Mouse (Mus musculus) R1 (cell line): ENCODE measurements around the gene Gm6358.
"Not testable (repeated sequence)": the region's sequence is repeated elsewhere in the genome, so short reads cannot be mapped to it uniquely, and the experiment has no call there.

Experiments used
- DNase-seq: peaks from one replicate; pipeline ENCODE4 v3.0.0-alpha.2; 2018; ENCODE audit warnings: low read depth, low spot score

The Gm6358 gene

DNA sequence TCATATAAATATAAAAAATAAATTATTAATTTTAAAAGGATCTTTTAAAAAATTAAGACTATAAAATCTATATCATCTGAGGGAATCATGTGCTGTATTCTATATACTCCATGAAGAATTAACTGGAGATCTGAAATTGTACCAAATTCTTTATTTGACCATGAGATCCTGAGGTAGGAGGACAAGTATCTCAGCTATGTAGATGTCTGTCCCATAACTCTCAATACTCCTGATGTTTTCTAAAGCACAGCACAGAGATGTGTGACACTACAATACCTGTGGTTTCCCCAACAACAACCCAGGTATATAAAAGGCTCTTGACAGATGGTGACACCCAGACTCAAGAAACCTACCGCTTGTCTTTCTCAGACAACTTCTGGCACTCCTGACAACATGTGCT lies at the start of gene Gm6358:
Gene Gm6358, plus strand, starts transcription at position 301 of the 400 bp plus-strand sequence.
- DNase-seq: no peak

DNA sequence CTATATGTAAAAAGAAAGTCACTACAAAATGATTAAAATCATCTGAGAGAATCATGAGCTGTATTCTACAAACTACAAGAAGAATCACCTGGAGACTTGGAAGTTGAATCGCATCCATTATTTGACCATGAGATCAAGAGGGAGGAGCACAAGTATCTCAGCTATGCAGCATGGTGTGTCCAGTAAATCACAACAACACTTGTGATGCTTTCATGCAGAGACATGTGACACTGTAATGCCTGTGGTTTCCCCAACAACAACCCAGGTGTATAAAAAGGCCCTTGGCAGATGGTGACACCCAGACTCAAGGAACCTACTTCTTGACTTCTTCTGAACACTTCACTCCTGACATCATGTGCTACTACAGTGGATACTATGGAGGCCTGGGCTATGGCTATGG lies 10.1 kb downstream of the Gm6358 start, which contains the start of gene Gm10061:
Gene Gm10061, plus strand, starts transcription at position 301 of the 400 bp plus-strand sequence.
- no peak for DNase-seq

DNA sequence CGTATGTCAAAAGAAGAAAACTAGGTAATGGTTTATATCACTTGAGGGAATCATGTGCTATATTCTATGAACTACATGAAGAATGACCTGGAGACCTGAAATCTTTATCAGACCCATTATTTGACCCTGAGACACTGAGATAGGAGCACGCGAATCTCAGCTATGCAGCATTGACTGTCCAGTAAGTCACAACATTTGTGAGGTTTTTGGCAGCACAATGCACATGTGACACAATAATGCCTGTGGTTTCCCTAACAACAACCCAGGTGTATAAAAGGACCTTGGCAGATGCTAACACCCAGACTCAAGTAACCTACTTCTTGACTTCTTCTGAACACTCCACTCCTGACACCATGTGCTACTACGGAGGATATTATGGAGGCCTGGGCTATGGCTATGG lies 17.0 kb downstream of the Gm6358 start, which contains the start of gene Gm9789:
Gene Gm9789, plus strand, starts transcription at position 301 of the 400 bp plus-strand sequence.
- no peak for DNase-seq

DNA sequence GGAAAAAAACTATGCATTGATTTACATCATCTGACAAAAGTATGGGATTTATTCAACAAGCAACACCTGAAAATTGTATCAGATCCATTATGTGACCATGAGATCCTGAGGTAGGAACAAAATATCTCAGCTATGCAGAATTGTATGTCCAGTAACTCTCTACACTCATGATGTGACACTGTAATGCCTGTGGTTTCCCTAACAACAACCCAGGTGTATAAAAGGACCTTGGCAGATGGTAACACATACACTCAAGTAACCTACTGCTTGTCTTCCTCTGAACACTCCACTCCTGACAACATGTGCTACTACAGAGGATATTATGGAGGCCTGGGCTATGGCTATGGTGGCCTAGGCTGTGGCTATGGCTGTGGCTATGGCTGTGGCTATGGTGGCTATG lies 28.5 kb downstream of the Gm6358 start, which contains the start of gene Gm7735:
Gene Gm7735, plus strand, starts transcription at position 301 of the 400 bp plus-strand sequence.
- not testable (repeated sequence) for DNase-seq

DNA sequence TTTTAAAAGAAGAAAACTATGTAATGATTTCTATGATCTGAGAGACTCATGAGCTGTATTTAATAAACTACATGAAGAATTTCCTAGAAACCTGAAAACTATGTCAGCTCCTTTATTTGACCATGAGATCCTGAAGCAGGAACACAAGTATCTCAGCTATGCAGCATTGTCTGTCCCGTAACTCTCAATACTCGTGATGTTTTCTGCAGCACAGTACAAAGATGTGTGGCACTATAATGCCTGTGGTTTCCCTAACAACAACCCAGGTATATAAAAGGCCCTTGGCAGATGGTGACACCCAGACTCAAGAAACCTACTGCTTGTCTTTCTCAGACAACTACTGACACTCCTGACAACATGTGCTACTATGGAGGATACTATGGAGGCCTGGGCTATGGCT lies 33.8 kb downstream of the Gm6358 start, which contains the start of gene 1110057P08Rik:
Gene 1110057P08Rik, plus strand, starts transcription at position 301 of the 400 bp plus-strand sequence.
- DNase-seq: no peak

DNA sequence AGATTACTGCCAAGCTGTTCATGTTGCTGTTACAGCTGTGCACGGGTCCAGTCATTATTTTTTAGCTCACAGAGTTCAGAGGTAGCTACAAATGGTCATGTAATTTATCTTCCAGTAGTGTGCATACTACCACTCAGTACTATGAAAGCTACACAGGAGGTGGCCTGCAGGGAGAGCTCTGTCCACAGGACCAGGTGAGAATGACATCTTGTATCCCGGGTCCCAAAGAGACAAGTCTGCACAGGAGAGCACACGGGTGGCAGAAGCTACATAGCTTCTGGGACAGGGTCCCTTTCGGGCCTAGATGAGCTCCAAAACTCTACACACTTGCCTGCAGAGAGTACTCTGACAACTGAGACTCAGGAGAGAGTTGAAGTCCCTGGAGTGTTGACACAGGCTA lies 48.0 kb downstream of the Gm6358 start:
- peak; percentile 50 for DNase-seq
